Comparison of ENCODE assay signal across 11 mouse cellular contexts in genomic region chr6:137030611-137031097, GRCm38 (mm10).
"Had no signal": no experiment of that assay in that cellular context is flagged by ENCODE, and none has a peak within 500 bp of the region (broad histone marks: within the 10 kb centered on the region; RNA-seq: fewer than 3 reads in every experiment).

No protein-coding gene starts in this region.

- DNase-seq: kidney, adult 18-20 months; kidney, postnatal 10 days; left cerebral cortex, postnatal 4 days; lung, adult 2 months; lung, postnatal 10 days; lung, postnatal 4 days; right cerebral cortex, adult 18-20 months; right cerebral cortex, postnatal 25 days; thymus, postnatal 36 days had no signal

- H3K9ac ChIP-seq: liver, embryonic 14.5 days had no signal

- H3K4me3 ChIP-seq: midbrain, embryonic 10.5 days had no signal

- H3K36me3 ChIP-seq: midbrain, embryonic 10.5 days had no signal

- H3K27ac ChIP-seq: liver, embryonic 14.5 days; midbrain, embryonic 10.5 days had no signal

- H3K9me3 ChIP-seq: midbrain, embryonic 10.5 days had no signal

- H3K4me1 ChIP-seq: midbrain, embryonic 10.5 days had no signal
